ENCODE assay signal across 13 mouse cellular contexts in the genomic region with DNA sequence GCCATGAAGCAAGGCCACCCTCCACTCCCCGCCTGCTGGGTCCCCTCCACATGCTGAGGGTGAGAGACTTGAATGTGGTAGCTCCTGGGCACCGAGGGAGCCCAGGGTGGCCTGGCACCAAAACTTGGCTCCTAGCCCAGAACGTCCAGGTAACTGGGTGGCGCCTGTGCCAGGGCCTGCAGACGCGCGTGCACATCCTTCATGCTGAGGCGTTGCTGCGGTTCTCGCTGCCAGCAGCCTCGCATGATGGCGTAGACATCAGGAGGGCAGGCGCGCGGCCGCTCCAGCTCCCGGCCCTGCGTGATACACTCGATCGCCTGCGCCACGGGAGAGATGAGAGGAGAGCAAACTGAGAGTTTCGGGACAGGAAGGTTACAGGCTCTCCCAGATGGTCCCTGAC. TPM values are rescaled to one million over a fixed set of nuclear protein-coding genes. Genes with fewer than 3 reads are reported as not detected.
DNase-seq lines count a peak whose midpoint lies in the region; ATAC-seq lines count a peak whose summit lies in the region.
"Had no signal": no experiment of that assay in that cellular context is flagged by ENCODE, and none has a peak within 500 bp of the region (broad histone marks: within the 10 kb centered on the region; RNA-seq: fewer than 3 reads in every experiment).

No protein-coding gene starts in this region.

- H3K27me3 ChIP-seq in forebrain, embryonic 13.5 days, result peaks cover 26% of the 10 kb centered on the region
- 0 out of 2 replicates have a peak, but pooled peaks cover 2% of the 10 kb centered on the region for H3K27me3 ChIP-seq in forebrain, embryonic 11.5 days (ENCODE audit: control insufficient read depth, insufficient read depth, low read length)
- H3K27me3 ChIP-seq in hindbrain, embryonic 11.5 days (ENCODE audit: control insufficient read depth, insufficient read depth, low read length), result no peaks in the 10 kb centered on the region
- H3K27me3 ChIP-seq in heart, embryonic 12.5 days (replicated peaks), result peaks cover 92% of the 10 kb centered on the region

- peaks cover 11% of the 10 kb centered on the region; the same call in 1 of the 2 replicates for H3K4me1 ChIP-seq in forebrain, embryonic 13.5 days
- no peaks in the 10 kb centered on the region for H3K4me1 ChIP-seq in forebrain, embryonic 11.5 days (replicated peaks; ENCODE audit: control insufficient read depth, insufficient read depth, low read length)
- 0 out of 2 replicates have a peak, but pooled peaks cover 2% of the 10 kb centered on the region for H3K4me1 ChIP-seq in hindbrain, embryonic 11.5 days (replicated peaks; ENCODE audit: control insufficient read depth, insufficient read depth, low read length)
- H3K4me1 ChIP-seq in heart, embryonic 12.5 days (replicated peaks), result 0 out of 2 replicates have a peak, but pooled peaks cover 3% of the 10 kb centered on the region

- 50% methylated on average over 23 of the region's 23 CpGs for WGBS in forebrain, embryonic 13.5 days
- WGBS in forebrain, embryonic 11.5 days, result 58% methylated on average over 23 of the region's 23 CpGs
- 45% methylated on average over 23 of the region's 23 CpGs for WGBS in hindbrain, embryonic 11.5 days
- 45% methylated on average over 23 of the region's 23 CpGs for WGBS in heart, embryonic 12.5 days

- DNase-seq in forebrain, embryonic 11.5 days (ENCODE audit: low spot score), result no peak
- DNase-seq in brain, adult 2 months (ENCODE audit: low read depth, low spot score), result peak; percentile 21
- no peak for DNase-seq in hindbrain, embryonic 11.5 days (ENCODE audit: low spot score)
- DNase-seq in kidney, postnatal 14 days, result peak; percentile 56
- DNase-seq in T-cell, adult 2 months (ENCODE audit: low spot score), result no peak
- no peak for DNase-seq in gastrocnemius, postnatal 10 days

- H3K4me2 ChIP-seq in forebrain, embryonic 13.5 days, result peak overlapping the region; percentile 24
- H3K4me2 ChIP-seq in forebrain, embryonic 11.5 days (ENCODE audit: low read depth, low read length, severe bottlenecking), result no peak overlapping the region
- no peak overlapping the region for H3K4me2 ChIP-seq in hindbrain, embryonic 11.5 days (replicated peaks; ENCODE audit: low read depth, low read length)
- H3K4me2 ChIP-seq in heart, embryonic 12.5 days, result no peak overlapping the region; the same call in 1 of the 2 replicates
- H3K4me2 ChIP-seq: heart, embryonic 13.5 days; liver, embryonic 11.5 days; stomach, embryonic 15.5 days had no signal

- no peak for ATAC-seq in forebrain, embryonic 13.5 days
- no peak for ATAC-seq in forebrain, embryonic 11.5 days (replicated peaks; ENCODE audit: low FRiP score)
- 0 out of 2 replicates have a peak, but pooled peaks have one; percentile 1 for ATAC-seq in hindbrain, embryonic 11.5 days (ENCODE audit: low FRiP score)
- no peak for ATAC-seq in heart, embryonic 12.5 days (ENCODE audit: insufficient number of reproducible peaks, low FRiP score)
- ATAC-seq: CD4-positive, CD25-positive, alpha-beta regulatory T cell, adult 4 months had no signal

- H3K4me3 ChIP-seq in forebrain, embryonic 13.5 days, result no peak overlapping the region
- H3K4me3 ChIP-seq in forebrain, embryonic 11.5 days (ENCODE audit: low read depth, low read length), result no peak overlapping the region
- H3K4me3 ChIP-seq in hindbrain, embryonic 11.5 days (ENCODE audit: low read depth, low read length), result no peak overlapping the region
- no peak overlapping the region for H3K4me3 ChIP-seq in heart, embryonic 12.5 days
- H3K4me3 ChIP-seq: heart, embryonic 13.5 days; stomach, embryonic 15.5 days had no signal

- no peak overlapping the region for H3K27ac ChIP-seq in forebrain, embryonic 13.5 days
- H3K27ac ChIP-seq in forebrain, embryonic 11.5 days (ENCODE audit: low read depth, low read length), result no peak overlapping the region
- H3K27ac ChIP-seq in hindbrain, embryonic 11.5 days (ENCODE audit: low read depth, low read length), result peak overlapping the region; percentile 32
- no peak overlapping the region for H3K27ac ChIP-seq in heart, embryonic 12.5 days (ENCODE audit: poor library complexity, severe bottlenecking)
- H3K27ac ChIP-seq: heart, embryonic 13.5 days; stomach, embryonic 15.5 days had no signal

- no peaks in the 10 kb centered on the region for H3K9me3 ChIP-seq in forebrain, embryonic 13.5 days (replicated peaks)
- H3K9me3 ChIP-seq in forebrain, embryonic 11.5 days (ENCODE audit: control insufficient read depth, low read length), result no peaks in the 10 kb centered on the region
- H3K9me3 ChIP-seq in hindbrain, embryonic 11.5 days (ENCODE audit: control insufficient read depth, low read length), result no peaks in the 10 kb centered on the region
- no peaks in the 10 kb centered on the region for H3K9me3 ChIP-seq in heart, embryonic 12.5 days (replicated peaks)
- H3K9me3 ChIP-seq: heart, embryonic 13.5 days; stomach, embryonic 15.5 days had no signal

- H3K36me3 ChIP-seq in forebrain, embryonic 13.5 days (ENCODE audit: poor library complexity, severe bottlenecking), result no peaks in the 10 kb centered on the region
- no peaks in the 10 kb centered on the region for H3K36me3 ChIP-seq in forebrain, embryonic 11.5 days (ENCODE audit: control insufficient read depth, insufficient read depth, low read length)
- H3K36me3 ChIP-seq in hindbrain, embryonic 11.5 days (ENCODE audit: control insufficient read depth, insufficient read depth, low read length), result no peaks in the 10 kb centered on the region
- H3K36me3 ChIP-seq in heart, embryonic 12.5 days, result no peaks in the 10 kb centered on the region
- H3K36me3 ChIP-seq: heart, embryonic 13.5 days; stomach, embryonic 15.5 days had no signal

- H3K9ac ChIP-seq in forebrain, embryonic 13.5 days, result peak overlapping the region; percentile 26; the same call in 1 of the 2 replicates
- no peak overlapping the region for H3K9ac ChIP-seq in forebrain, embryonic 11.5 days (ENCODE audit: low read length)
- no peak overlapping the region for H3K9ac ChIP-seq in hindbrain, embryonic 11.5 days (ENCODE audit: low read depth, low read length)
- no peak overlapping the region for H3K9ac ChIP-seq in heart, embryonic 12.5 days
- H3K9ac ChIP-seq: stomach, embryonic 15.5 days had no signal

RNA-seq across cellular contexts. Expression of a gene that starts 16.7 kb away (rescaled TPM):
- 0.53 and 0.88 TPM in 2 replicates for polyA plus RNA-seq in forebrain, embryonic 13.5 days (2015; fragmentation: Nextera tagmentation; extraction: Ambion mirVana)
- 0.16 and 0.45 TPM in 2 replicates for polyA plus RNA-seq in forebrain, embryonic 11.5 days (2014; fragmentation: Nextera tagmentation; extraction: Ambion mirVana)
- 6.7 and 8.5 TPM in 2 replicates for polyA plus RNA-seq in hindbrain, embryonic 11.5 days (2014; fragmentation: Nextera tagmentation; extraction: Ambion mirVana)
- under 1 TPM; 0.09 TPM for total RNA-seq in gastrocnemius, postnatal 10 days (2021)
- 0.26 and 0.30 TPM in 2 replicates for polyA plus RNA-seq in heart, embryonic 12.5 days (2016; fragmentation: Nextera tagmentation; extraction: Ambion mirVana)
- total RNA-seq: megakaryocyte-erythroid progenitor cell, adult 5-6 weeks had no signal
- polyA plus RNA-seq: CD4-positive, CD25-positive, alpha-beta regulatory T cell, adult 4 months had no signal

RNA-seq across cellular contexts. Expression of a gene that starts 18.5 kb away (rescaled TPM):
- polyA plus RNA-seq in forebrain, embryonic 13.5 days (2015; fragmentation: Nextera tagmentation; extraction: Ambion mirVana), result 0.33 and 0.43 TPM in 2 replicates
- 0.32 and 0.33 TPM in 2 replicates for polyA plus RNA-seq in forebrain, embryonic 11.5 days (2014; fragmentation: Nextera tagmentation; extraction: Ambion mirVana)
- polyA plus RNA-seq in hindbrain, embryonic 11.5 days (2014; fragmentation: Nextera tagmentation; extraction: Ambion mirVana), result 0.36 and 0.83 TPM in 2 replicates
- under 1 TPM; 0.19 to 0.56 TPM for total RNA-seq in gastrocnemius, postnatal 10 days (2021)
- polyA plus RNA-seq in heart, embryonic 12.5 days (2016; fragmentation: Nextera tagmentation; extraction: Ambion mirVana), result 0.21 TPM in 1 of 2 replicates, not detected in the other
- total RNA-seq: megakaryocyte-erythroid progenitor cell, adult 5-6 weeks had no signal

RNA-seq across cellular contexts. Expression of a gene that starts 29.9 kb away (rescaled TPM):
- 0.35 and 0.58 TPM in 2 replicates for polyA plus RNA-seq in forebrain, embryonic 13.5 days (2015; fragmentation: Nextera tagmentation; extraction: Ambion mirVana)
- polyA plus RNA-seq in forebrain, embryonic 11.5 days (2014; fragmentation: Nextera tagmentation; extraction: Ambion mirVana), result 0.24 and 0.55 TPM in 2 replicates
- 0.40 and 0.83 TPM in 2 replicates for polyA plus RNA-seq in hindbrain, embryonic 11.5 days (2014; fragmentation: Nextera tagmentation; extraction: Ambion mirVana)
- total RNA-seq in gastrocnemius, postnatal 10 days (2021), result under 1 TPM in 1 of 2 experiments, not detected in 1; 0.11 TPM
- 0.30 and 0.46 TPM in 2 replicates for polyA plus RNA-seq in heart, embryonic 12.5 days (2016; fragmentation: Nextera tagmentation; extraction: Ambion mirVana)
- total RNA-seq: megakaryocyte-erythroid progenitor cell, adult 5-6 weeks had no signal
- polyA plus RNA-seq: heart, embryonic 13.5 days had no signal

RNA-seq across cellular contexts. Expression of a gene that starts 45.8 kb away (rescaled TPM):
- polyA plus RNA-seq in forebrain, embryonic 13.5 days (2015; fragmentation: Nextera tagmentation; extraction: Ambion mirVana), result 4.7 and 4.8 TPM in 2 replicates
- polyA plus RNA-seq in forebrain, embryonic 11.5 days (2014; fragmentation: Nextera tagmentation; extraction: Ambion mirVana), result 8.2 and 8.6 TPM in 2 replicates
- 8.6 and 10.1 TPM in 2 replicates for polyA plus RNA-seq in hindbrain, embryonic 11.5 days (2014; fragmentation: Nextera tagmentation; extraction: Ambion mirVana)
- 10 to 100 TPM; 19.6 to 19.7 TPM for total RNA-seq in gastrocnemius, postnatal 10 days (2021)
- polyA plus RNA-seq in heart, embryonic 12.5 days (2016; fragmentation: Nextera tagmentation; extraction: Ambion mirVana), result 15.7 and 16.1 TPM in 2 replicates

Comparison
In these comparisons a context has a peak if more than half of its experiments do, and no peak if none do; other contexts are left out.
1. DNase-seq: peak in brain, adult 2 months (single experiment) and kidney, postnatal 14 days (single experiment); none in forebrain, embryonic 11.5 days (single experiment), hindbrain, embryonic 11.5 days (single experiment), T-cell, adult 2 months (single experiment) and gastrocnemius, postnatal 10 days (single experiment).